Mouse (Mus musculus): ENCODE data around the gene Gatd1. TPM values are rescaled to one million over a fixed set of nuclear protein-coding genes. Genes with fewer than 3 reads are reported as not detected.
A peak's percentile ranks its signal among the peaks of the same experiment; 100 is the strongest.

Gene Gatd1
- polyA plus RNA-seq, 1 experiment from 2014 or later: 50.0 TPM

GRCm38 (mm10) chr7:141420030-141420702, 6.2 kb upstream of the Gatd1 start:
- no peak for ATAC-seq (replicated peaks; ENCODE audit: low FRiP score, low read depth)
- WGBS: 78% methylated on average over 9 of the region's 9 CpGs
- no peak overlapping the region for H3K27ac ChIP-seq

GRCm38 (mm10) chr7:141418970-141419369, 5.0 kb upstream of the Gatd1 start:
- H3K9ac ChIP-seq (ENCODE audit: low read depth, low read length): no peak overlapping the region
- 46% methylated on average over 7 of the region's 7 CpGs for WGBS
- no peak for ATAC-seq (replicated peaks; ENCODE audit: low FRiP score, low read depth)

More at GRCm38 (mm10) chr7:141420030-141420702, 6.2 kb upstream of the Gatd1 start:
- Histone ChIP-seq H3K36me3 (ENCODE audit: insufficient read depth, low read length) (no peaks in the 10 kb centered on the region), H3K4me3 (replicated peaks; ENCODE audit: low read depth, low read length) (no peak overlapping the region), H3K9me3 (replicated peaks; ENCODE audit: low read length) (no peaks in the 10 kb centered on the region), H3K4me2 (ENCODE audit: low read length) (no peak overlapping the region), H3K27me3 (ENCODE audit: insufficient read depth, low read length) (no peaks in the 10 kb centered on the region), H3K4me1 (replicated peaks; ENCODE audit: insufficient read depth, low read length) (no peaks in the 10 kb centered on the region; the same call in 1 of the 2 replicates), H3K9ac (ENCODE audit: low read depth, low read length) (no peak overlapping the region)
- no peak for TF ChIP-seq CTCF (IDR thresholded peaks at IDR 0.05; ENCODE audit: low read depth)
- DNase-seq (ENCODE audit: low spot score): no peak

GRCm38 (mm10) chr7:141417731-141418681, 4.1 kb upstream of the Gatd1 start:
- Histone ChIP-seq H3K27ac (no peak overlapping the region), H3K27me3 (ENCODE audit: insufficient read depth, low read length) (no peaks in the 10 kb centered on the region), H3K9ac (ENCODE audit: low read depth, low read length) (no peak overlapping the region), H3K4me1 (replicated peaks; ENCODE audit: insufficient read depth, low read length) (peaks cover under 1% of the 10 kb centered on the region), H3K4me2 (ENCODE audit: low read length) (no peak overlapping the region), H3K9me3 (replicated peaks; ENCODE audit: low read length) (no peaks in the 10 kb centered on the region), H3K36me3 (ENCODE audit: insufficient read depth, low read length) (no peaks in the 10 kb centered on the region), H3K4me3 (replicated peaks; ENCODE audit: low read depth, low read length) (no peak overlapping the region)
- WGBS: 74% methylated on average over 8 of the region's 8 CpGs
- peak; percentile 31; the same call in 1 of the 2 replicates for TF ChIP-seq CTCF (IDR thresholded peaks at IDR 0.05; ENCODE audit: low read depth)
- ATAC-seq (replicated peaks; ENCODE audit: low FRiP score, low read depth) (no peak), DNase-seq (ENCODE audit: low spot score) (no peak)

More at GRCm38 (mm10) chr7:141418970-141419369, 5.0 kb upstream of the Gatd1 start:
- no peaks in the 10 kb centered on the region for H3K9me3 ChIP-seq (replicated peaks; ENCODE audit: low read length)
- H3K27me3 ChIP-seq (ENCODE audit: insufficient read depth, low read length): no peaks in the 10 kb centered on the region
- no peak overlapping the region for H3K27ac ChIP-seq
- no peak for TF ChIP-seq CTCF (IDR thresholded peaks at IDR 0.05; ENCODE audit: low read depth)
- H3K36me3 ChIP-seq (ENCODE audit: insufficient read depth, low read length): no peaks in the 10 kb centered on the region
- H3K4me3 ChIP-seq (replicated peaks; ENCODE audit: low read depth, low read length): no peak overlapping the region
- H3K4me2 ChIP-seq (ENCODE audit: low read length): no peak overlapping the region
- peak; percentile 22 for DNase-seq (ENCODE audit: low spot score)
- H3K4me1 ChIP-seq (replicated peaks; ENCODE audit: insufficient read depth, low read length): no peaks in the 10 kb centered on the region; the same call in 1 of the 2 replicates

- WGBS: 83% methylated on average over 6 of the region's 6 CpGs
- no peak overlapping the region for H3K4me2 ChIP-seq (ENCODE audit: low read length)
- H3K27ac ChIP-seq: no peak overlapping the region
- ATAC-seq (replicated peaks; ENCODE audit: low FRiP score, low read depth) (no peak), DNase-seq (ENCODE audit: low spot score) (no peak)
- no peaks in the 10 kb centered on the region for H3K9me3 ChIP-seq (replicated peaks; ENCODE audit: low read length)
- no peak overlapping the region for H3K9ac ChIP-seq (ENCODE audit: low read depth, low read length)
- H3K4me1 ChIP-seq (replicated peaks; ENCODE audit: insufficient read depth, low read length): peaks cover 5% of the 10 kb centered on the region
- H3K27me3 ChIP-seq (ENCODE audit: insufficient read depth, low read length): no peaks in the 10 kb centered on the region
- TF ChIP-seq CTCF (IDR thresholded peaks at IDR 0.05; ENCODE audit: low read depth): no peak
- H3K4me3 ChIP-seq (replicated peaks; ENCODE audit: low read depth, low read length): no peak overlapping the region
- H3K36me3 ChIP-seq (ENCODE audit: insufficient read depth, low read length): peaks cover 2% of the 10 kb centered on the region; the same call in 1 of the 2 replicates
These were observed 2.4 kb upstream of the Gatd1 start for GRCm38 (mm10) chr7:141416144-141416841.

- Histone ChIP-seq H3K9me3 (replicated peaks; ENCODE audit: low read length) (no peaks in the 10 kb centered on the region), H3K36me3 (ENCODE audit: insufficient read depth, low read length) (peaks cover 22% of the 10 kb centered on the region; the same call in 1 of the 2 replicates), H3K4me2 (ENCODE audit: low read length) (peak overlapping the region; percentile 83), H3K4me1 (replicated peaks; ENCODE audit: insufficient read depth, low read length) (peaks cover 5% of the 10 kb centered on the region), H3K27ac (peak overlapping the region; percentile 70), H3K27me3 (ENCODE audit: insufficient read depth, low read length) (no peaks in the 10 kb centered on the region), H3K4me3 (replicated peaks; ENCODE audit: low read depth, low read length) (peak overlapping the region; percentile 61), H3K9ac (ENCODE audit: low read depth, low read length) (peak overlapping the region; percentile 63)
- DNase-seq (ENCODE audit: low spot score) (peak; percentile 28), ATAC-seq (replicated peaks; ENCODE audit: low FRiP score, low read depth) (no peak)
- WGBS: 3% methylated on average over 16 of the region's 16 CpGs
- no peak for TF ChIP-seq CTCF (IDR thresholded peaks at IDR 0.05; ENCODE audit: low read depth)
These were observed 605 bp downstream of the Gatd1 start for GRCm38 (mm10) chr7:141413331-141413730.

- 95% methylated on average over 1 of the region's 1 CpGs for WGBS
- no peak overlapping the region for H3K9ac ChIP-seq (ENCODE audit: low read depth, low read length)
These were observed 2.3 kb downstream of the Gatd1 start for GRCm38 (mm10) chr7:141411667-141412066.

More at GRCm38 (mm10) chr7:141411667-141412066, 2.3 kb downstream of the Gatd1 start:
- Histone ChIP-seq H3K4me2 (ENCODE audit: low read length) (no peak overlapping the region), H3K27ac (no peak overlapping the region), H3K27me3 (ENCODE audit: insufficient read depth, low read length) (no peaks in the 10 kb centered on the region), H3K36me3 (ENCODE audit: insufficient read depth, low read length) (peaks cover 27% of the 10 kb centered on the region; the same call in 1 of the 2 replicates), H3K4me1 (replicated peaks; ENCODE audit: insufficient read depth, low read length) (peaks cover 5% of the 10 kb centered on the region), H3K9me3 (replicated peaks; ENCODE audit: low read length) (no peaks in the 10 kb centered on the region), H3K4me3 (replicated peaks; ENCODE audit: low read depth, low read length) (no peak overlapping the region)
- no peak for TF ChIP-seq CTCF (IDR thresholded peaks at IDR 0.05; ENCODE audit: low read depth)
- DNase-seq (ENCODE audit: low spot score) (no peak), ATAC-seq (replicated peaks; ENCODE audit: low FRiP score, low read depth) (no peak)
